Mouse (Mus musculus) ES-E14 (cell line): ENCODE measurements around the gene Hs3st5. TPM values are rescaled to one million over a fixed set of nuclear protein-coding genes. Genes with fewer than 3 reads are reported as not detected.

ENCODE experiments used
- DNase-seq: peaks from one replicate; pipeline ENCODE4 v3.0.0-alpha.2; 2013; ENCODE audit warnings: low read depth, low spot score
- H3K27ac ChIP-seq: 2 replicates; pipeline ENCODE4 v1.5.1; 2012; ENCODE audit warnings: low read depth, mild to moderate bottlenecking, low read length, moderate library complexity, mixed read lengths; ENCODE audit not compliant: poor library complexity, insufficient read depth, severe bottlenecking
- H3K36me3 ChIP-seq: 2 replicates; pipeline ENCODE4 v1.6.1; 2012; ENCODE audit warnings: mild to moderate bottlenecking, low read length, moderate library complexity, mixed read lengths; ENCODE audit not compliant: control insufficient read depth, poor library complexity, insufficient read depth, severe bottlenecking
- H3K4me1 ChIP-seq, 2 experiments: fragments of 150-350 bp in 1 of 2; sonication (generic) in 1 of 2; 2 replicates each; pipeline ENCODE4 v1.6.1; 2012; ENCODE audit warnings: low read length in 2 of 2, mild to moderate bottlenecking in 1 of 2, mixed read lengths in 1 of 2; ENCODE audit not compliant: control insufficient read depth in 2 of 2, insufficient read depth in 2 of 2, poor library complexity in 1 of 2
- H3K4me3 ChIP-seq, 2 experiments: fragments of 150-350 bp in 1 of 2; sonication (generic) in 1 of 2; 2 replicates each; pipeline ENCODE4 v1.5.1; 2012; ENCODE audit warnings: low read length in 2 of 2, low read depth in 1 of 2, mild to moderate bottlenecking in 1 of 2, mixed read lengths in 1 of 2; ENCODE audit not compliant: insufficient read depth in 1 of 2, poor library complexity in 1 of 2, severe bottlenecking in 1 of 2
- H3K9ac ChIP-seq: 2 replicates; pipeline ENCODE4 v1.6.1; 2012; ENCODE audit warnings: low read depth, mild to moderate bottlenecking, low read length, mixed read lengths; ENCODE audit not compliant: poor library complexity, insufficient read depth, severe bottlenecking
- H3K9me3 ChIP-seq: fragments of 150-350 bp; sonication (generic); 2 replicates; pipeline ENCODE4 v1.6.1; 2012; ENCODE audit warnings: low read depth, mild to moderate bottlenecking, low read length; ENCODE audit not compliant: control insufficient read depth, insufficient read depth
- CHD2 ChIP-seq: IDR thresholded peaks from 2 replicates; pipeline ENCODE4 v1.6.1; 2014; ENCODE audit warnings: mild to moderate bottlenecking, low read depth, low read length, inconsistent platforms
- HCFC1 ChIP-seq: IDR thresholded peaks from 2 replicates; pipeline ENCODE4 v1.6.1; 2012; ENCODE audit warnings: low read length, inconsistent platforms, borderline replicate concordance; ENCODE audit not compliant: insufficient read depth
- MAFK ChIP-seq: IDR thresholded peaks from 2 replicates; pipeline ENCODE4 v1.6.1; 2014; ENCODE audit warnings: mild to moderate bottlenecking, low read depth, low read length, inconsistent platforms; ENCODE audit not compliant: insufficient read depth
- ZC3H11A ChIP-seq: IDR thresholded peaks from 2 replicates; pipeline ENCODE4 v1.6.1; 2012; ENCODE audit warnings: low read depth, mild to moderate bottlenecking, inconsistent platforms, low read length, borderline replicate concordance
- ZNF384 ChIP-seq: IDR thresholded peaks from 2 replicates; pipeline ENCODE4 v1.6.1; 2012; ENCODE audit warnings: low read depth, low read length, inconsistent platforms
- in situ Hi-C, 2 experiments: fragments of 600-800 bp; cut with MboI; formaldehyde crosslinking; loops; one replicate each; pipeline ENCODE4 v1.15.1; 2025; ENCODE audit warnings: low sequenced_read_pairs in 2 of 2, inconsistent platforms in 1 of 2; ENCODE audit not compliant: unreplicated experiment in 2 of 2
- total RNA-seq: library from RNA; depleted of rRNA; stranded (reverse); fragments of 300-350 nt; gene quantifications from 2 replicates; pipeline ENCODE4 v1.2.3, GENCODE M21; 2012

The Hs3st5 gene
- total RNA-seq, 1 experiment, result 0.13 TPM

GRCm38 (mm10) chr10:36795311-36795710, 288.7 kb downstream of the Hs3st5 start:
- DNase-seq, result no peak
- no peak overlapping the region for H3K27ac ChIP-seq
- H3K36me3 ChIP-seq, result no peaks in the 10 kb centered on the region
- TF ChIP-seq ZNF384 (no peak), HCFC1 (no peak), MAFK (no peak)
- no peak overlapping the region for H3K9ac ChIP-seq
- H3K9me3 ChIP-seq, result no peaks in the 10 kb centered on the region
- H3K4me1 ChIP-seq, result no peaks in the 10 kb centered on the region
- no peak overlapping the region for H3K4me3 ChIP-seq
- in situ Hi-C loops, result no loop called here

- no peaks in the 10 kb centered on the region for H3K9me3 ChIP-seq
- TF ChIP-seq CHD2 (no peak), ZC3H11A (no peak), HCFC1 (no peak), ZNF384 (no peak), MAFK (no peak)
- no peak overlapping the region for H3K27ac ChIP-seq
- H3K4me3 ChIP-seq, result no peak overlapping the region
- in situ Hi-C loops, result no loop called here
- no peaks in the 10 kb centered on the region for H3K36me3 ChIP-seq
- no peak for DNase-seq
- H3K4me1 ChIP-seq, result no peaks in the 10 kb centered on the region
- H3K9ac ChIP-seq, result no peak overlapping the region
Observed at GRCm38 (mm10) chr10:36800925-36801482, 294.4 kb downstream of the Hs3st5 start.

GRCm38 (mm10) chr10:36803705-36804104, 297.1 kb downstream of the Hs3st5 start:
- H3K27ac ChIP-seq, result no peak overlapping the region
- peak; percentile 19 for DNase-seq

GRCm38 (mm10) chr10:36805265-36805664, 298.7 kb downstream of the Hs3st5 start:
- TF ChIP-seq ZC3H11A, result no peak
- no peak for TF ChIP-seq CHD2
- no peak for TF ChIP-seq ZNF384
- no peak for TF ChIP-seq MAFK
- TF ChIP-seq HCFC1, result no peak
- Histone ChIP-seq H3K4me1 (no peaks in the 10 kb centered on the region), H3K9ac (no peak overlapping the region), H3K4me3 (no peak overlapping the region), H3K27ac (no peak overlapping the region), H3K9me3 (no peaks in the 10 kb centered on the region), H3K36me3 (no peaks in the 10 kb centered on the region)
- DNase-seq, result no peak
- in situ Hi-C loops, result no loop called here

More at GRCm38 (mm10) chr10:36803705-36804104, 297.1 kb downstream of the Hs3st5 start:
- H3K9me3 ChIP-seq, result no peaks in the 10 kb centered on the region
- TF ChIP-seq CHD2 (no peak), MAFK (no peak), ZC3H11A (no peak), ZNF384 (no peak), HCFC1 (no peak)
- in situ Hi-C loops, result no loop called here
- H3K4me1 ChIP-seq, result no peaks in the 10 kb centered on the region
- no peaks in the 10 kb centered on the region for H3K36me3 ChIP-seq
- H3K4me3 ChIP-seq, result no peak overlapping the region
- H3K9ac ChIP-seq, result no peak overlapping the region

GRCm38 (mm10) chr10:36805788-36806187, 299.2 kb downstream of the Hs3st5 start:
- in situ Hi-C loops, result no loop called here

More at GRCm38 (mm10) chr10:36805788-36806187, 299.2 kb downstream of the Hs3st5 start:
- TF ChIP-seq ZNF384, result no peak
- Histone ChIP-seq H3K9ac (no peak overlapping the region), H3K4me3 (no peak overlapping the region), H3K9me3 (no peaks in the 10 kb centered on the region), H3K36me3 (no peaks in the 10 kb centered on the region), H3K4me1 (no peaks in the 10 kb centered on the region), H3K27ac (no peak overlapping the region)
- no peak for DNase-seq
